Mouse (Mus musculus): Measurements from ENCODE around the gene Pacrg.

The Pacrg gene

GRCm38 (mm10) chr17:10626299-10627095 is 213.6 kb downstream of the Pacrg start:
- in situ Hi-C loops (cut with MboI, MseI): no loop called here

DNA sequence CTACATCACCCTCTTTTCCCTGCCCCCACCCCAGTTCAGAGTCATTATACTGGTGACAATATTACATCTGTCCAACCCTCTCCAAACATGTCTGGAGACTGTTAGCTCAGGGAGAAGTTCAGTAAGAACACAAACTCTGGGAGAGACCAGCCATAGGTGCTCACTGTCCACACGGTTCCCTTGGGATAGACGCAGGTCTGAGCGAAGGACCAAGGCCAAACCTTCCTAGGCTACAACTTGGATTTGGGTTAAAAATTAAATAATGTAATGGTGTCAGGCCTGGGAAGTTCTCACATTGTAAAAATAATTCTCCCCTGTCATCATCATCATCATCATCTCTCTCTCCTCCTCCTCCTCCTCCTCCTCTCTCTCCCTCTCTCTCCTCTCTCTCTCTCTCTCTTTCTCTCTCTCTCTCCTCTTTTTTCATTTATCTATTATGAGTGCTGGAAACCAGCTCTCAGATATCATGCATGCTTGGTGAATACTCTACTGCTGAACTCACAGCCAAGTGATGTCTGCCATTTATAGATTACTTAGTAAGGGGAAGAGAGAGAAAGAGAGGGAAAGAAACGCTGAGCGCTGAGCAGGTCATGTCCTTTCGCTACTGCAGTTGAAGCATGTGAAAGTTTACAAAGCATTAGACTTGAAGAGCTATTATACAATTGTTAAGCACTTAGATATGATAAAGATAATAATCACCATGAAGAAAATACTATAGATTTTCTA is 215.2 kb downstream of the Pacrg start:
- in situ Hi-C loops (cut with MboI, MseI): no loop called here

- in situ Hi-C loops (cut with MboI, MseI): no loop called here
Measured at GRCm38 (mm10) chr17:10620621-10621020, 219.5 kb downstream of the Pacrg start.

DNA sequence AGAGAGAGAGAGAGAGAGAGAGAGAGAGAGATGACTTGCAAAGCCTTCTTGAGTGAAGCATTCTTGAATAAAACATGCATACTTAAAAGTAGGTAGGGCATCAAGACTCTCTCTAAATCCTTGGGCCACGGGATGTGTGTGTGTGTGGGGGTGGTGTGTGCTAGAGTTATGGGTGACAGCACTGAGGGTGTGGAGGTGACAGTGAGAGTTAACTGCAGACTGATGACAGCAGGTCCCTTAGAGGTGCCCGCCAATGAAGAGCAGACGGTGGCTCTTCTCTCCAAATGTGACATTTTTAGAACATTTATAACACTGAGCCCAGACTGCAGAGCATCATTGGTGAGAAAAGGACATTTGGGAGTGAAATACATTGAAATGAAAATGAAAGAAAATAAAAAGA is 220.2 kb downstream of the Pacrg start:
- in situ Hi-C loops (cut with MboI, MseI): no loop called here

- in situ Hi-C loops (cut with MboI, MseI): no loop called here
Measured at GRCm38 (mm10) chr17:10617656-10618055, 222.5 kb downstream of the Pacrg start.

- in situ Hi-C loops (cut with MboI, MseI): no loop called here
Measured at GRCm38 (mm10) chr17:10615611-10616010, 224.5 kb downstream of the Pacrg start.

- in situ Hi-C loops (cut with MboI, MseI): no loop called here
Measured at GRCm38 (mm10) chr17:10614696-10615095, 225.4 kb downstream of the Pacrg start.

DNA sequence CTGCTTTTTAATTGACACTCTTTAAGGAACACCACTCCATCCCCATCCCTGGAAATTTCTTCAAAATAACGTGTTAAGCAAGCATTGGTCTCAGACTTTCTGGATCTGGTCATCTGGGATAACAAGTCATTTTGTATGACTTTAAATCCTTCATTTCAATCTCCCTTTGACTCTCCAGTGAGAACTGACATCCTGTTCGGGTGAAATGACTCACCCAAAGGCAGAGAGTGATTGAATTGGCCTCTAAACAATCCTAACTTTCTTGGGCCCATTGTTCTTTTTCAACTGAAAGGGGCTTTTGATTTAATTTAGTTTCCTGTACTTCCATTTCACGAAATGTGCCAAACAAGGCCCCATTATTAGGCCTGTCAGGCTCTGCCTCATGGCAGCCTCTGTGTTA is 228.5 kb downstream of the Pacrg start:
- in situ Hi-C loops (cut with MboI, MseI): no loop called here

DNA sequence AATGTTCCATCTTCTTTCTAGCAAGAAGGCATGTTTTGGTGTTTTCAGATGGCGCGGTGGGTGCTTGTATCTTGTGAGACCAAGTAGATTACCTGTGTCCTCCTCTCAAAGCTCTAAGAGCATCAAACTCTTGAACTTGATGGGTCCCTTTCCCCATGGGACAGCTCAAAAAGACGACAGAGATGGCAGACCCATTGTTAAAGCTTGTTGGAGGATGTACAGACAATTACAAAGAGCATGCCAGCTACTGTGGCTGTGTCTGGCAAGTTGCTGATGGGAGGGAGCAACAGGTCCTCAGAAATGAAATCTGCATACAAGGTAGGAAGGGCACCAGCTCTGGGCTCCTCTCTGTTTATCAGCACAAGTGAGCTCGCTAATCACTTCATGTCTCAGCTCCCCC is 232.0 kb downstream of the Pacrg start:
- in situ Hi-C loops (cut with MboI, MseI): no loop called here

DNA sequence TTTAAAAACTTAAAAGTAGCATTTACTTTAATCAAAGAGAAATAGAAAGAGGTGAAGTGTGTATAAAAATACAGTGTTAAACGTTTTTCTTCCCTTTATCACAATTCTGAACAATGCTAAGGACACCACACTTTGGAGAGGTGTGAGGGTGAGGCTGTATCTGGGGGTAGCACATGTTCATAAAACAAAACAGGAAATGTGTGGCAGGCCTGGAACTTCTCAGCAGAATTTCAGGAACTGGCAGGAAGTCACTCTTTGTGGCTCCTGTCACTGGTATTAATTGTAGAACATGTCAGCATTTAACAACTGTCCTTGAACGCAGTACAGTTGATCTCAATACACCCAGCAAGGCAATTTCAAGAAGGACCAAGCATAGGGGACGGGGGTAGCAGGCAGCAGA is 234.0 kb downstream of the Pacrg start:
- in situ Hi-C loops (cut with MboI, MseI): no loop called here

- in situ Hi-C loops (cut with MboI, MseI): no loop called here
Measured at GRCm38 (mm10) chr17:10597741-10598140, 242.4 kb downstream of the Pacrg start.

GRCm38 (mm10) chr17:10589604-10590003 is 250.5 kb downstream of the Pacrg start:
- in situ Hi-C loops (cut with MboI, MseI): no loop called here

GRCm38 (mm10) chr17:10588922-10589400 is 251.2 kb downstream of the Pacrg start:
- in situ Hi-C loops (cut with MboI, MseI): no loop called here

GRCm38 (mm10) chr17:10583301-10583700 is 256.8 kb downstream of the Pacrg start:
- in situ Hi-C loops (cut with MboI, MseI): no loop called here

DNA sequence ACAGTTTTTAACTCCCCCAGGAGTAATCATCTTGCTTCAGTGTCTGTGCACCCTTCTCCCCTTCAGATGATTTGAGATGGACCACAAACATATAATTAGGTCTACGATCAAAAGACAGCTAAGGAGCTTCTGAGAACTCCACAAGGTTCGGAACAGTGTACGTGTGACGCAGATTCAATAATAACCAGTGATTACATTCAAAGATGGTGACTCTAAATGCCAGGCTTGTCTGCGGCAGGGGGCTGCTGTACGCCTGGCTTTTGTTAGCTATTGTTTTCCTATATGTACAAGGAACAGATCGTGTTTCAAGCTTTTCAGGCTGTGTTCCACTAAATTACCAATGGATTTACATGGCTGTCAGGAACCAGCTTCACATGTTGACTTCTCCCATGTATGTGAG is 264.8 kb downstream of the Pacrg start:
- in situ Hi-C loops (cut with MboI, MseI): no loop called here

DNA sequence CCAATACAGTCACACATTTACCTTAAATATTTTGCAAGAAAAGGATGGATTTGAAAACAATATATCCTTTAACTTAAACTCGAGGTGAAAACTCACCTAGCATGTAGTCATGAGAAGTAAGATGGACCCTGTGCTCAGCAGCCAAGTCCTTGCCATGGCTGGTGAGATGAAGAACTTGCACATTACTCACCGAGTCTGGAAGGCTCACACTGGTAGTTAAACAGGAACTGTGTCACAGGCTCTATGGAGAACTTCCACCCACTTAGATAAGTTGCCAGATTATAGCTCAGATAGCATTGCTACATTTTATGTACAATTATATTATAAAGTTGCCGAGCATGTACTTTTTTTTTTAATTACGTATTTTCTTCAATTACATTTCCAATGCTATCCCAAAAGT is 267.7 kb downstream of the Pacrg start:
- in situ Hi-C loops (cut with MboI, MseI): no loop called here

- in situ Hi-C loops (cut with MboI, MseI): no loop called here
Measured at GRCm38 (mm10) chr17:10569270-10569669, 270.8 kb downstream of the Pacrg start.

GRCm38 (mm10) chr17:10567411-10567810 is 272.7 kb downstream of the Pacrg start:
- in situ Hi-C loops (cut with MboI, MseI): no loop called here

DNA sequence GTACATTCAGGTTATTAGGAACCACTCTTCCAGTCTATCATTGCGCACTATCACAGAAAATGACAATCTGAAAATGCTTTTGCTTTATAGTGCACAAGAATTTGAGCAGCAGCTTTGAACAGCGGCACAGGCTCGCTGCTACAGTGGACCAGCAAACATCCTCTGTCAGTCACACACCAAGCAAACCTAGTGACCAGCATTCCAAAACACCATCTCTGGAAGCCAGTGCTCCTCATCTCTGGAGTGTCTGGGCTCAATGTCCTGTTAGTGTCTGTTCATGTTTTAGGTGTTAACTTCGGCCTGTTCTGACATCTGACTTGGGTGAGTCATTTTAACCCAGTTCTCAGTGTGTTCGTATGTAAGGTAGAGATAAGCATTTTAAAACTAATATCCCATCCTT is 275.9 kb downstream of the Pacrg start:
- in situ Hi-C loops (cut with MboI, MseI): no loop called here

- in situ Hi-C loops (cut with MboI, MseI): no loop called here
Measured at GRCm38 (mm10) chr17:10562871-10563270, 277.2 kb downstream of the Pacrg start.

DNA sequence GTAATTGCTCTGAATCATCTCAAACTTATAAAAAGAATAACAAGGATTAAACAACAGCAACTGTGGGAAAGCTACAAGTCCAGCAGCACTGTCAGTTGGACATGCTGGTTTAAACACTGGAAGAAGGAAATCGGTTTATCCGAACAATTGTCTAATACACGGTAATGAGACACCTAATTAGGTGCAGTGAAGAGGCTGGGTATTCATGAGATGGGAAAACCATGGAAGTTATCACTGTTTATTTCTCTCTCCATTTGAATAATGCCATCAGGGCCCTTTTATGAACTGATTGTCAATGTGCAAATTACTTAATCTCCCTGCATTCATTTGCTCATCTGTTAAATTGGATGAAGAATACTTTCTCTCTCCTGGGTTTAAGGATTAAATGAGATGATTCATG is 280.1 kb downstream of the Pacrg start:
- in situ Hi-C loops (cut with MboI, MseI): no loop called here

GRCm38 (mm10) chr17:10558671-10559070 is 281.4 kb downstream of the Pacrg start:
- in situ Hi-C loops (cut with MboI, MseI): no loop called here

Data from regulatory T cell (primary cell).